Mouse (Mus musculus) left cerebral cortex, adult 2 months (tissue): Measurements from ENCODE around the gene Eif2b3. TPM values are rescaled to one million over a fixed set of nuclear protein-coding genes. Genes with fewer than 3 reads are reported as not detected.

Experiments
- DNase-seq, 2 experiments: peaks; one replicate each; pipeline ENCODE4 v3.0.0; 2021 to 2022; ENCODE audit warnings: low spot score in 2 of 2, mixed read lengths in 1 of 2; ENCODE audit errors: extremely low spot score in 1 of 2
- H3K27ac ChIP-seq: fragments of 200-600 bp; 2 replicates; pipeline ENCODE4 v1.8.1; 2022
- H3K4me3 ChIP-seq: fragments of 200-600 bp; 2 replicates; pipeline ENCODE4 v1.8.1; 2022
- CTCF ChIP-seq: fragments of 200-600 bp; IDR thresholded peaks from 2 replicates; pipeline ENCODE4 v1.8.1; 2022; ENCODE audit warnings: antibody characterized with exemption, mild to moderate bottlenecking, moderate library complexity
- intact Hi-C: fragments of 180-260 bp; cut with DNase I; formaldehyde crosslinking; loops from one replicate; pipeline ENCODE4 v1.15.1; 2025
- total RNA-seq, 2 experiments: library from RNA; stranded (reverse); gene quantifications; 2 replicates each; pipeline ENCODE4 v1.2.3; 2021

Gene Eif2b3
- total RNA-seq, 2 experiments from 2014 or later: 14.8 to 21.3 TPM

DNA sequence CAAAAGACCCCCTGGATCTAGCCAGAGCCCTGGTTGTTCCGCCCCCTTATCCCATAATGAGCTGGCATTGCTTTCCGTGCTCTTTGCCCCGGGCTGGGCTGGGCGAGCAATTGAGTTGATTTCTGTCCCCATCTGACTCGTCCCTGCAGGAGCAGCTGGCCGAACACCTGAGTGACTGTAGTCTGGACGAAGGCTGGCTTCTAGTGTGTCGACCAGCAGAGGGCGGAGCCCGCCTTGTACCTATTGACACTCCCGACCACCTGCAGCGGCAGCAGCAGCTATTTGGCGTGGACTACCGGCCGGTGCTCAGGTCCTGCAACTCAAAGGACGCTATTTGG is 23.4 kb upstream of the Eif2b3 start:
- peak; percentile 43 for TF ChIP-seq CTCF
- Histone ChIP-seq H3K27ac (peak overlapping the region; percentile 72; the same call in 1 of the 2 replicates), H3K4me3 (peak overlapping the region; percentile 99)
- intact Hi-C loops: loop anchor here (2.0 to 10.0 kb wide), 3 partner anchors 23 to 851 kb away; partner anchors contain the start of gene Eif2b3
- no peak for DNase-seq

GRCm38 (mm10) chr4:116999513-117000154 is 19.6 kb upstream of the Eif2b3 start:
- no peak for DNase-seq
- Histone ChIP-seq H3K4me3 (no peak overlapping the region), H3K27ac (no peak overlapping the region)
- no peak for TF ChIP-seq CTCF
- intact Hi-C loops: loop anchor here (10.0 kb wide), 1 partner anchor 855 kb away; no protein-coding TSS in a partner anchor

DNA sequence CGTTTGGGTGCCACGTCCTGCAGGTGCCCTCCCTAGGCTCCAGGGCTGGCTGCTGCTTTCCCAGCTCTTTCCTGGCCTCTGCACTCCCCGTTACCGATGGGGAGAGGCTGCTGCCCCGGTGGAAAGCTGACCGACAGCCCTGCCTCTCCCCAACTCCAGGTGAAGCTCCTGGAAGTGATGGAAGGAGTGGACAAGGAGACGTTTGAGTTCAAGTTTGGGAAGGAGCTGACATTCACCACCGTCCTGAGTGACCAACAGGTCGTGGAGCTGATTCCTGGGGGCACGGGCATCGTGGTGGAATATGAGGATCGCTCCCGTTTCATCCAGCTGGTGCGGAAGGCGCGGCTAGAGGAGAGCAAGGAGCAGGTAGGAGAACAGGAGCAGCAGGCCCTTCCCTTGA is 17.2 kb upstream of the Eif2b3 start:
- Histone ChIP-seq H3K27ac (no peak overlapping the region), H3K4me3 (no peak overlapping the region)
- no peak for TF ChIP-seq CTCF
- no peak for DNase-seq
- intact Hi-C loops: loop anchor here (2.0 kb wide), 1 partner anchor 139 kb away; no protein-coding TSS in a partner anchor

- peak; percentile 54 to 55 for DNase-seq
- intact Hi-C loops: loop anchor here (2.0 kb wide), 1 partner anchor 138 kb away; no protein-coding TSS in a partner anchor
- no peak overlapping the region for H3K4me3 ChIP-seq
- H3K27ac ChIP-seq: no peak overlapping the region
- peak; percentile 79 for TF ChIP-seq CTCF
These were observed 16.4 kb upstream of the Eif2b3 start for GRCm38 (mm10) chr4:117002543-117003521.

DNA sequence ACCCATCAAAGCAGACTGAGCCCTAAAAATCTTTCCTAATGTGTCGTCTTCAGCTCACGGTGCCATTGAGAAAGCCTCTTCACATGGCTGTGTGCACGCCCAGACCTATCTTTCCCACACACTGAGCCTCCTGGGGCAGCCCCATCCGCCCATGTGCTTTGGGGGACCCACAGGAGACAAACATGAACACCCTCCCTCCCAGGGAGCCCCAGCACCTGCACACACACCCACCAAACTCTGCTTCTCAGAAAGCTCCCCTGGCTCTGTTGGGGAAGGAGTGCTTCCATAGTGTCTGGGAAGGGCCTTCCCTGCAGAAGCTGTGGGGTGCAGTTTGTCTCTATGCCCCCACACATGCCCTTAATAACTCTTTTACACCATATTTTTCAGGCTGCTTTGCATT is 14.6 kb upstream of the Eif2b3 start:
- H3K27ac ChIP-seq: no peak overlapping the region
- no peak for DNase-seq
- intact Hi-C loops: no loop called here
- H3K4me3 ChIP-seq: no peak overlapping the region
- TF ChIP-seq CTCF: no peak

GRCm38 (mm10) chr4:117005611-117006400 is 13.4 kb upstream of the Eif2b3 start:
- Histone ChIP-seq H3K4me3 (no peak overlapping the region), H3K27ac (no peak overlapping the region)
- DNase-seq: no peak
- TF ChIP-seq CTCF: no peak
- intact Hi-C loops: no loop called here

DNA sequence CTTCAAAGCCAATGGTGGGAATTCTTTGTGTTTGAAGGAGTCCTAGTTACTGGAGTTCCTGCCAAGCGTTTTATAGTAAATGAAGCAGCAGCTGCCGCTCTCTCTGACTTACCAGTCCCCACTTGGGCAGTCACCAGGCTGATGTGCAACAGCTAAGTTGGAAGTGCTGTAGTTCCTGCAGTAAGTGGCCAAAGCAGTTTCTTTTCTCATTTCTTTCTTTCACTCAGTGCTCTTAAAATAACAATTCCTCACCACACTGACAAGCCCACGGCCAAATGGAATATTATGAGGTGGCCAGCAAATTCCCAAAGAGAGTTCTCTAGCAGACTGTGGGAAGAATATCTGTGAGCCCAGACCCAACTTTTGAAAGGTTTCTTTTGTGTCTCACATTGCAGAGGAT is 12.1 kb upstream of the Eif2b3 start:
- intact Hi-C loops: no loop called here
- no peak for DNase-seq

GRCm38 (mm10) chr4:117010231-117010630 is 9.0 kb upstream of the Eif2b3 start:
- DNase-seq: no peak
- no peak overlapping the region for H3K4me3 ChIP-seq
- intact Hi-C loops: no loop called here
- TF ChIP-seq CTCF: no peak
- no peak overlapping the region for H3K27ac ChIP-seq

More for the DNA sequence above, 12.1 kb upstream of the Eif2b3 start:
- H3K4me3 ChIP-seq: no peak overlapping the region
- no peak for TF ChIP-seq CTCF
- H3K27ac ChIP-seq: no peak overlapping the region

GRCm38 (mm10) chr4:117013596-117013995 is 5.6 kb upstream of the Eif2b3 start:
- no peak overlapping the region for H3K27ac ChIP-seq
- no peak for TF ChIP-seq CTCF
- no peak overlapping the region for H3K4me3 ChIP-seq
- intact Hi-C loops: no loop called here
- no peak for DNase-seq

DNA sequence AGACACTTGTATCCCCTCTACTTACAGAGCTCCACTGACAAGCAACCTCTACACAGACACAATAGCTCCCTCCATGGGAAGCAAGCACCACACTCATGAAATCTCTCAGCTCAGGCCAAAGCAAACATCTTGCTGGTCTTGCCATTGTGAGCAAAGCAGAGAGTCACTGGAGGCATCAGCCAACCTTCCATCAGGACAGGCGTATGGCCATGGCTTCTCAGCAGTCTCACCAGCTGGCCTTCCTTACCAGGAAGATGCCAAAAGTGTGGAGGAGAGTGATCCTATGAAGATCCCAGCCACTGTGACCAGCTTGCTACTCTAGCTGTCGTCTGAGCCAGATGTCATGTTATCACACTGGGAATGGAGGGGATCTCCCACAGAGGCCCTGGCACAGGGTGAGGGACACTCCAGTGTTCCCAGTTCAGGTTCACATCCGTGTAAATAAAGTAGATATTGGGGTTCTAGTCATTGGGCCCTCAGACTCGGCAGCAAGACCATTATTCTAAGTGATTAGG is 4.2 kb upstream of the Eif2b3 start:
- Histone ChIP-seq H3K27ac (no peak overlapping the region), H3K4me3 (no peak overlapping the region)
- TF ChIP-seq CTCF: no peak
- no peak for DNase-seq
- intact Hi-C loops: no loop called here

DNA sequence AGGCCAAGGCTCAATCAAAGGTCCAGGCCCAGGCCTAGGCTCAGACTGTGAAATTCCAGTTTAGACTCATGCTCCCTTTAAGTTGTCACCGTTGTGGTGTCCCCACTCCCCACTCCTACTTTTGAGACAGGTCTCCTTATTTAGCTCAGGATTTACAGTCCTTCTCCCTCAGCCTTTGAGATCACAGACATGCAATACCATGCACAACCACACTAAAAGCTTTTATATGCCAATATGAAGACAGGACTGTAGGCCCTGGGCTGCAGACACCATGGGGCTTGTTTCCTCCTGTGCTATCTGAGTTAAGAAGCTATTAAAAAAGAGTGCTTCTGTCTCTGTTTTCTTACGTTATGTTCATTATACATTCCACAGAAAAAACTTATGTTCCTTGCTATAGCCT is 1.5 kb upstream of the Eif2b3 start:
- TF ChIP-seq CTCF: peak; percentile 22
- no peak for DNase-seq
- Histone ChIP-seq H3K4me3 (no peak overlapping the region), H3K27ac (no peak overlapping the region)
- intact Hi-C loops: loop anchor here (2.0 kb wide), 1 partner anchor 23 kb away; the partner anchor contains the start of genes Hectd3 and Urod
